Mouse (Mus musculus) C2C12 (cell line): ENCODE data around the gene Pigk. TPM values are rescaled to one million over a fixed set of nuclear protein-coding genes. Genes with fewer than 3 reads are reported as not detected.
"Not testable (repeated sequence)": the region's sequence is repeated elsewhere in the genome, so short reads cannot be mapped to it uniquely, and the experiment has no call there.

Experiments
- H3K27me3 ChIP-seq: one replicate; pipeline ENCODE4 v1.6.1; 2011; ENCODE audit not compliant: control insufficient read depth, insufficient read depth, insufficient read length
- H3K36me3 ChIP-seq: one replicate; pipeline ENCODE4 v1.6.1; 2011; ENCODE audit not compliant: control insufficient read depth, insufficient read depth
- H3K4me3 ChIP-seq: one replicate; pipeline ENCODE4 v1.5.1; 2011; ENCODE audit warnings: mild to moderate bottlenecking, control low read depth; ENCODE audit not compliant: poor library complexity, insufficient read depth, severe bottlenecking
- H3K79me2 ChIP-seq: one replicate; pipeline ENCODE4 v1.6.1; 2011; ENCODE audit not compliant: control insufficient read depth, insufficient read depth
- H3K79me3 ChIP-seq: one replicate; pipeline ENCODE4 v1.6.1; 2011; ENCODE audit warnings: low read depth, control low read depth
- H3ac ChIP-seq: one replicate; pipeline ENCODE3; 2011; ENCODE audit warnings: low read depth; ENCODE audit not compliant: control insufficient read depth, insufficient read length
- CEBPB ChIP-seq: IDR thresholded peaks from one replicate; pipeline ENCODE4 v1.6.1; 2011; ENCODE audit warnings: low read depth, mild to moderate bottlenecking, control low read depth, moderate library complexity
- CTCF ChIP-seq: IDR thresholded peaks from one replicate; pipeline ENCODE4 v1.5.1; 2011; ENCODE audit not compliant: control insufficient read depth, insufficient read depth, insufficient read length
- FOSL1 ChIP-seq: IDR thresholded peaks from one replicate; pipeline ENCODE4 v1.8.0; 2011; ENCODE audit warnings: mild to moderate bottlenecking, low read length; ENCODE audit not compliant: poor library complexity, insufficient read depth, severe bottlenecking
- MAX ChIP-seq: IDR thresholded peaks from one replicate; pipeline ENCODE4 v1.6.1; 2011; ENCODE audit warnings: mild to moderate bottlenecking, control low read depth
- MYOD1 ChIP-seq: IDR thresholded peaks from one replicate; pipeline ENCODE4 v1.6.1; 2011; ENCODE audit warnings: low read depth; ENCODE audit not compliant: control insufficient read depth, insufficient read length
- MYOG ChIP-seq: IDR thresholded peaks from one replicate; pipeline ENCODE4 v1.6.1; 2011; ENCODE audit not compliant: control insufficient read depth, insufficient read length; ENCODE audit errors: extremely low read depth
- USF1 ChIP-seq: IDR thresholded peaks from one replicate; pipeline ENCODE4 v1.6.1; 2011; ENCODE audit warnings: low read depth, mild to moderate bottlenecking, control low read depth, moderate library complexity
- polyA plus RNA-seq: library from polyadenylated mRNA; unstranded; fragments of >200 nt; fragmentation: generic; extraction: Trizol; gene quantifications from one replicate; pipeline ENCODE4 v1.2.1, GENCODE M21; 2012; ENCODE audit warnings: missing spikeins

Gene Pigk
- polyA plus RNA-seq, 1 experiment: 13.1 TPM

DNA sequence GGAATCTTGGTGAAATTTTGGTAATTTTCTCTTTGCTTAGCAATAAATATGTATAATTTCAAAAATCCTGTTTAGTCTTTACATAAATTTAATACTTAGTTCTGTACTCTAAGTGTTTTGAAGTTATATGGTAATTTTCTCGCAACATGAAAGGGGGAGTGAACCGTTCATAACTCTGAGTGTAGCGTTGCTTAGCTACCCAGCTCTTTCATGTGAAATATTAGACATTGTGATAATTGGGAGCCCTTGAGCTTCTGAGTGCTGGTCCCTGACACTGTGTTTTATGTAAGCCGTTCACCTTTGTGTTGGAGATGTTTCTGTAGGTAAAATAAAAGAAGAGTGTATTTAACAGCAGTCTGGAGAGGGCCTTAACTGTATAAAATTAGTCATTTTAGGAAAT lies 65.9 kb downstream of the Pigk start:
- TF ChIP-seq USF1: no peak
- no peak for TF ChIP-seq MAX
- TF ChIP-seq MYOG: no peak
- TF ChIP-seq FOSL1: no peak
- no peak for TF ChIP-seq MYOD1
- TF ChIP-seq CTCF: no peak
- TF ChIP-seq CEBPB: no peak
- no peak overlapping the region for H3K4me3 ChIP-seq
- H3K79me3 ChIP-seq: no peaks in the 10 kb centered on the region
- no peaks in the 10 kb centered on the region for H3K27me3 ChIP-seq
- H3K79me2 ChIP-seq: no peaks in the 10 kb centered on the region
- no peak overlapping the region for H3ac ChIP-seq
- no peaks in the 10 kb centered on the region for H3K36me3 ChIP-seq

DNA sequence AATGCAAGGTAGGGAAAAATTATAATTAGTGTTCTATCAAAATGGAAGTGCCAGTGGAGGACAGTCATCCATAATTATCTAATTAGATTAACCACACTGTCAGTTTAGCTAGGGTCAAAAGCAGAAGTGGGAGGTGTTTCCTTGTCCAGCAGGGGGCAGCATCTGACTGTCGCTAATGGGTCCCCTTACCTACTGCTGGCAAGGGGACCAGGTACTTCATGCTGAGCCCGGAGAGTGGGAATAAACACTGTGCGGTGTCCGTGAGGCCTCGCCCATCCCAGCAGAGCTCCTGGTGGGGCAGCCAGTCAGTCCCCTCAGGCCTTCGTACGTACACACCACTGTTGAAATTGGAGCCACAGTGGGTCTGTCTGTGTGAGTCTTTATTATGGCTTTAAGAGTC lies 69.9 kb downstream of the Pigk start:
- H3K27me3 ChIP-seq: no peaks in the 10 kb centered on the region
- no peaks in the 10 kb centered on the region for H3K79me2 ChIP-seq
- no peak overlapping the region for H3K4me3 ChIP-seq
- peaks cover 6% of the 10 kb centered on the region for H3K36me3 ChIP-seq
- TF ChIP-seq FOSL1 (no peak), USF1 (no peak), CTCF (peak; percentile 67), MYOD1 (no peak)
- no peak overlapping the region for H3ac ChIP-seq
- no peaks in the 10 kb centered on the region for H3K79me3 ChIP-seq

DNA sequence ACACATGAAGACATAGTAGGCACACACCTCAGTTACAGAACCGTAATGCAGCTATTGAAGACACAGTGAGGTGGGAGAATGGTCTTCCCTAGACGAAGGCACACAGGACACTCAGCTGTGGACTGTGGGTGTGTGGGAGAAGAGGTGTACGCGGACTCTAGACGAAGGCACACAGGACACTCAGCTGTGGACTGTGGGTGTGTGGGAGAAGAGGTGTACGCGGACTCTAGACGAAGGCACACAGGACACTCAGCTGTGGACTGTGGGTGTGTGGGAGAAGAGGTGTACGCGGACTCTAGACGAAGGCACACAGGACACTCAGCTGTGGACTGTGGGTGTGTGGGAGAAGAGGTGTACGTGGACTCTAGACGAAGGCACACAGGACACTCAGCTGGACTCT lies 70.5 kb downstream of the Pigk start:
- H3K36me3 ChIP-seq, H3K79me2 ChIP-seq, H3ac ChIP-seq, H3K27me3 ChIP-seq, H3K79me3 ChIP-seq, H3K4me3 ChIP-seq: not testable (repeated sequence)

DNA sequence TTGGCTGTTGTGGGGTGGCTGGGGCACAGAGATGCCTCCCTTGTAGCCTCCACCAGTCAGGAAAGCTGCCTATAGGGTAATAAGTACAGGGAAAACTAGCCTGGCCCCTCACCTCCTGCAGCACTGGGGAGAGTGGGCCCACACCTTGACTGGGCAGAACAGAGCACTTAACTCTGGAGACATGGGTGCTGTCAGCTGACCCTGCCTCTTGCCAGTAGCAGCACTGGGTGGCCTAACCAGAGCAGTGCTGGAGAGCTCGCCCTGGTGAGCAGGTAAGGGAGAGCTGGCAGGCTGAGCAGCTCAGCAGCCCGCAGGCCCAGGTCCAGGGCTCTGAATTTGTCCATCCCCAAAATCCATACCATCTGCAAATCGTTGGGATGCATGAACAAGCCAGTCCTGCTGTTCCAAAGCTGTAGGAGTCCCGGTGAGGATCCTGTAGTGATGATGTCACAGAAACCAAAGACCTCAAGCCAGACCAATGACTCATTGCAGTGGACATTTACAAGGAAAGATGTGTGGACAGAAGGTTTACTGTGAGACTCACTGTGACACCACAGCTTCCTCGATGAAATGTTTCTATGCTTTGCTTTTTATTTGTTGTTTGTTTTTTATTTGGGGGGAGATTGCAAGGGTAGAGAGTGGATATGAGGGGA lies 74.5 kb downstream of the Pigk start:
- not testable (repeated sequence) for H3K36me3 ChIP-seq, H3K79me3 ChIP-seq, H3K79me2 ChIP-seq, H3ac ChIP-seq, H3K4me3 ChIP-seq, H3K27me3 ChIP-seq

DNA sequence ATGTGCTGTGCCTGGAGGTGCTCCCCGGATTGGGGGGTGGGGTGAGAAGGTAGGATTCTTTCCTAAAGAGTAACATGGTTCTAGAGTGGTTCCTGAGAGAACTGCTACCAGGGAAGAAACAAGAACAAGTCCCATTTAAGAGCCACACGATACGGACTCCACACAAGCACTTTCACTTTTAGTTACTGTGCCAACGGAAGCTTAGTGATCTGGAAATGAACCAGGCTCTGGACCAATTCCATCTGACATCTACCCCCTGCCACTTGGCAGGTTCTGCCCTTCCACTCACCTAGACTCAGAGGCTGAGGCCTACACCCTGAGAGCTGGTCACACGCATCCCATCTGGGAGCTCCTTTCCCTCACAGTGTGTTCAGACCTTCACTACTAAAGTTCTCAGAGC lies 78.7 kb downstream of the Pigk start:
- no peaks in the 10 kb centered on the region for H3K79me2 ChIP-seq
- no peak overlapping the region for H3ac ChIP-seq
- no peak overlapping the region for H3K4me3 ChIP-seq
- H3K36me3 ChIP-seq: no peaks in the 10 kb centered on the region
- no peaks in the 10 kb centered on the region for H3K27me3 ChIP-seq
- H3K79me3 ChIP-seq: no peaks in the 10 kb centered on the region
- TF ChIP-seq MYOG (no peak), MYOD1 (no peak), MAX (no peak), CEBPB (no peak), FOSL1 (no peak), CTCF (no peak), USF1 (no peak)

DNA sequence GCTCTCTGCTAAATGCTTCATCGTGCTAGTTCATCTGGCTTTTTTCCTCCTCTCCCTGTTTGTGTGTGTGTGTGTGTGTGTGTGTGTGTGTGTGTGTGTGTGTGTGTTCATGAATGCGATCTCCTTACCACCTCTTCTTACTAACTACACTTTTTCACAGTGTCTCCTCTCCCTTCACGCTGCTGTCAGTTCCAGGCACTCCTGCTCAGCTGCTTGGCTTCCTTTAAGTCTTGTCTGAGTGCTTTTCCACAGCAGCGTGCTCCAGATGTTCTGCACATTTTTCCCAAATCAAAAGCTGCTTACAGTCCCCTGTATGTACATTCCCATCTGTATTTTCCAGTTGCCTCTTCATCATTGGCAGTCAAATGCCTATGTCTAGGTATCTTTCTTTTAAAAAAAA lies 79.1 kb downstream of the Pigk start:
- no peak for TF ChIP-seq USF1
- TF ChIP-seq FOSL1: no peak
- TF ChIP-seq CTCF: no peak
- TF ChIP-seq MYOD1: no peak
- no peak for TF ChIP-seq CEBPB
- no peak overlapping the region for H3K4me3 ChIP-seq
- no peak overlapping the region for H3ac ChIP-seq

More for the DNA sequence above, 79.1 kb downstream of the Pigk start:
- Histone ChIP-seq H3K79me3 (no peaks in the 10 kb centered on the region), H3K27me3 (no peaks in the 10 kb centered on the region), H3K36me3 (no peaks in the 10 kb centered on the region), H3K79me2 (no peaks in the 10 kb centered on the region)
